Mouse (Mus musculus): ENCODE results near the gene Tmprss15. TPM values are rescaled to one million over a fixed set of nuclear protein-coding genes. Genes with fewer than 3 reads are reported as not detected.

Gene Tmprss15
- not detected for total RNA-seq (2021)

- no peak for DNase-seq
Measured at GRCm38 (mm10) chr16:79090997-79091396, at the start of gene Tmprss15. Gene Tmprss15 (minus strand): TSS chr16:79091097.

DNA sequence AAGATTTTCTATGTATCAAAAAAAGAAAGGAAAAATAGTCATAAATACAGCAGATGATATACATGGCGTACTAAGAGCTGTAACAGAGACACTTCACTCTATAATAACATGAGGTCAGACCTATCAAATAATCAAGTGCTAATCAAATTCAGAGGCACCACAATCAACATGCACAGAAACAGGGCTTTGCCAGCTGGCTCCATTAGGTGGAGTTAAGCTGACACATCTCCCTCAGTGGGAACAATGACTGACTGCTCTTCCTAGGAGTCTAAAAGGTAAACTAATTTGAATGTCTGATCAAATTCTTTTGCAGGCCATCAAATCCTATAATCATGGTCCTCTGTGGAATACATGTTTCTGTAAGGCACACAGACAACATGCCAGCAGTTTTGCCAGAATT, 24.0 kb upstream of the Tmprss15 start:
- no peak for DNase-seq

GRCm38 (mm10) chr16:79109516-79109915, 18.6 kb upstream of the Tmprss15 start:
- no peak for DNase-seq

GRCm38 (mm10) chr16:79108969-79109368, 18.1 kb upstream of the Tmprss15 start:
- DNase-seq: no peak

DNA sequence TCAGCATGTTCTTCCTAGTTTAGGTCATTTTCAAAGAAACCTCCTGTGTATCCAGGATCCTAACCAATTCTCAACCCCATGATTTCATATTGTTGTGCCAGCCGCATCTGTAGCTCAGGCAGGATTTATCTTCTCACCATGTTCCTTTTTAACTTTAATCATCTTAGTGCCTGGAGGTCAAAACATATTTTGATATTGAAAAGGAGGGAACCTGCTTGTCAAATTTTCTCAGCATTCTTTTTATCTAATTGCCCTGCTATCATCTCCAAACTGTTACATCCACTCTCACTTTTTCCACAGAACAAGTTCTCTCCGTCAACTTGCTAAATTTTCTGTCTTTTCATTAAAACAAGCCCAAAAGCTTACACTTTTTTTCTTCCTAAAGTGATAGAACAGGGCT, 9.4 kb upstream of the Tmprss15 start:
- DNase-seq: no peak

- no peak for DNase-seq
Measured at GRCm38 (mm10) chr16:79098321-79098720, 7.4 kb upstream of the Tmprss15 start.

DNA sequence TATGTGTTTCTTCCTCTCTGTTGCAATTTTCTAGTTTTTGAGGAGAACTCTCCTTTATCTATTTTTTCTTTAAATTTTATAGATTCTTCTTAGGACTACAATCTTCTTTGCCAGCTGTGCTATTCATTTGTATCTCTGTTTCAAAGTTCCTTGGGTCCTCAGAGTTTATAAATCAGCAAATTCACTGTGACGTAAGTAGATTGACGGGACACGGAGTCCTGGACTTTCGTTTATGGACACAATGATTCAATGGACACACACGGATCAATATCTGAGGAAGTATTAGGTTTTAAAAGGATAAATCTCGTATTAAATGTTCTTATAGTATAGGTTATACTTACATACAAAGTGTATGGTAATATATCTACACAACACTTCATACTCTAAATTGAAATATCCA, 4.3 kb downstream of the Tmprss15 start:
- DNase-seq: no peak

- no peak for DNase-seq
Measured at GRCm38 (mm10) chr16:79063848-79064247, 27.0 kb downstream of the Tmprss15 start.

DNA sequence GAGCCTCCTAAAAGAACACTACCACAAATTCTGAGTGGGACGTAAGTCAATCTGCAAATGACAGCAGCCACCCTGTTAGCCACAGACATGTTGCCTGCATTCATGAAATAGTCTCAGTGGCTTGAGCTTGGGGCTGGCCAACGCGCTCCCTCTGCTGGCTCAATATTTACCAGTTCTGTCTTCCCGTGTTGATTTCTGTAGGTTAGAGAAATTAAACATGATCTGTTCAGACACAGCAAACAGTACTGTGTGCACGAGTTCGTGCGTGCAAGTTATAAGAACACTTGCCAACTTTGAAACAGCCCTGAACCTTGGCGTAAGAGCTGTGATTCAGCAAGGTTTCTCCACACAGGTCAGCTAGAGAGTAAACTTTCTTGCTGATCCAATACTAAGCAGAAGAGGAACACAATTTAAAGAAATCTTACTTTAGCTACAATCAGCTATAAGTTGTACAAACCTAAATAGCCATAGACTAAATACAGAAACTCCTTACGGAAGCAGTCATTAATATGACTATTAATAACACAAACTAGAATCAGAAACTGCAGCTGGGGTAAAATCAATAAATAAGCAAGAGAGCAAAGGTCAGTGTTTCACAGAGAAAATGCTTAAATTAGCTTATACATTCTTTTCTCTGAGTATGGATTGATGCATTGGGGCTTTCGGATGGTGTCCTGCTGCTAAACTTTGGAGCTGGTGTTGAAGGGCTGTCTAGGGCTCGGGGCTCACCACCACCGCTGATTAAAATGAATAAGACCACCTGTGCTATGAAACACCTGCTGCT, 31.9 kb downstream of the Tmprss15 start:
- peak; percentile 27 for DNase-seq

- DNase-seq: no peak
Measured at GRCm38 (mm10) chr16:79032593-79032992, 58.3 kb downstream of the Tmprss15 start.

GRCm38 (mm10) chr16:79002812-79003211, 88.1 kb downstream of the Tmprss15 start:
- no peak for DNase-seq

DNA sequence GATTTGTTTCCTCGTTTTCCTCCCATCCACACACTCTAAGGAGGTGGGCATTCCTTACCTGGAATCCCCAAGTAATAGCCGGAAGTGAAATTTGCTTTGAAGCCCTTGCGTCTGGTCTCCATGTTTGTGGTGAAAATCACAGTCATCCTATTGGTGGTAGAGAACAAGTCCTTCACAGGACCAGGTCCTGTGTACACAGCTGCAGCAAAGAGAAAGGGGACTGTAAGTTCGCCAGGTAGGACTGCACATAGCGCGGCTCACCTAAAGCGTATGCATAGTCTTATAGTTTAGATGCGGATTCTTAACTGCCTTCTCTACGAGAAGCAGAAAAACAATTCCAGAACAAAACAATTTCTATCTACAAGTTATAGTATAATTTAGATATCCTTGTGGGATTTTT, 89.2 kb downstream of the Tmprss15 start:
- DNase-seq: no peak

- DNase-seq: no peak
Measured at GRCm38 (mm10) chr16:78976384-78976783, 114.5 kb downstream of the Tmprss15 start.

DNA sequence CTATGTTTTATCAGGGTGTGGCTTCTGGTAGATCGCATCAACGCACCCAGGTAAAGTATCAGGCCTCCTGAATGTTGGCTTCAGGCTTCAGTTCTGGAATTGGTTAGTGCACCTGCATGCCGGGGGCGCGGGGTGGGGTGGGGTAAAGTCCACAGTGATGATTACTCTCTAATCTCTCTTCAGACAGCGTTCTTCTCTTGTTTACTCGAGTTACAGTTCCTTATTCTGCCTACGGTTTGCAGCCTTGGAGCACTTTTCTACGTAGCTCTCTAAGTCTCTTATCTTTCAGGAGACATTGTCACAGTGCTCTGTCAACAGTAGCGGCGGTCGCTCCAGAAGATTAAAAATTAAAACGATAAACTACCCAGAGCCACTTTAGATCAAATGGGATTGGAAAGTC, 116.8 kb downstream of the Tmprss15 start:
- DNase-seq: no peak

GRCm38 (mm10) chr16:78969091-78969731, 121.7 kb downstream of the Tmprss15 start:
- peak; percentile 5 for DNase-seq

GRCm38 (mm10) chr16:78957434-78957833, 133.5 kb downstream of the Tmprss15 start:
- no peak for DNase-seq

DNA sequence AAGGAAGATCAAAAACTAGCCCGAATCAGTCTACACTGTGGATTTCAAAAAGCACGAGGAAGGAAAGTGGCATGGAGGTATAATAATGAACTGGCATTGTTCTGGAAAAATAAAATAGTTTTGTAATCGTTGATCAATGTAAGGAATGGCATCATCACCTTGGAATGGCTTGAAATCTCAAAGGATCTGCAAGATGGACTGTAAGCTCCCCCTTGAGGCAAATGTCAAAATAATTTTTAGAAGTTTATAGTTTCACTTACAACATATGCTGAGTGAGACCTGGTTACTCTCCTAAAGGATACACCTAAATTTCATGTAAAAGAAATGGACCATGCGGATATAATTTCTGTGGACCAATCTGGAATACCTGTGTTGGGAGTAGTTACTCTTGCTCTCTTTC, 140.5 kb downstream of the Tmprss15 start:
- DNase-seq: no peak

GRCm38 (mm10) chr16:78937755-78938154, 153.1 kb downstream of the Tmprss15 start:
- no peak for DNase-seq

GRCm38 (mm10) chr16:78934298-78934697, 156.6 kb downstream of the Tmprss15 start:
- no peak for DNase-seq

GRCm38 (mm10) chr16:78931287-78932025, 159.4 kb downstream of the Tmprss15 start:
- DNase-seq: no peak

DNA sequence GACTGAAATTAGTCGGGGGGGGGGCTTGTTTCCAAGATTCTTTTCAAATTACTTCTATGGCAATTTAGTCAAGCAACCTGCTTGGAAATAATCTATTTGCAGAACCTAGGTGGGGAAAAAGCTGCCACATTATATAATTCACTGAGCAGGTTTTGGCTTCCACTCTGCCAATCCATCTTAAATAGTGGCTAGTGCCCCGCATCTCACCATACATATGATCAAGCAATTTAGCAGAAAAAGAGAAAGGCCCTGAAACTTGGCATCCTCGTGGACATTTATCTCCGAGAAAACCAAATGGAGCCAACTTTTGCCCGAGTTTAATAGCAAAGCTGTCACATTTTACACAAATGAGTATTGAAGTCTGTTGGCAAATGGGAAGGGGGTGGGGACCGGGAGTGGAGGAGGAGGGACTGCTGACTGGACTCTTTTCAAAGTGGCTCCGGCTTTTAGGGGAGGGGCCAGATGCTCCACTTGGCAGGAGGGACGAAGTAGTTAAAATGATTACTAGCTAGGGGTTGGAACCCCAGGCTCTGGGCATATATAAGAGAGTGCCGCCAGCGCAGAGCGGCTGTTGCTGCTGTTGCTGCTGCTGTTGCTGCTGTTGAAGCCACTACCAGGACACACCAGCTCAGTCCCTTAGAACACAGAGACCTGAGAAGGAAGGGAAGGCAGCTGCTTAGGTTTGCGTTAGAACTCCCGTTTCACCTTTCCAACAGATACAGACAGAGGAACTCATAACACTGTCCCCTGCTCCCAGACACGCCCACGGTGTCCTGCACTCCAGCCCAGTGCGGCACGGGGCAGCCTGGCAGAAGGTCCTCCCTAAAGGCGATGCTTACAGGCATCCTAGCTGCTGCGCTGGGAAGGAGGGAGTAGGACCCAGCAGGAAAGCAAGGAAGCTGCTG, 160.3 kb downstream of the Tmprss15 start, which contains the start of gene Chodl:
Chodl (plus strand) TSS at position 567 of the 905 bp plus-strand sequence.
- DNase-seq: no peak

DNA sequence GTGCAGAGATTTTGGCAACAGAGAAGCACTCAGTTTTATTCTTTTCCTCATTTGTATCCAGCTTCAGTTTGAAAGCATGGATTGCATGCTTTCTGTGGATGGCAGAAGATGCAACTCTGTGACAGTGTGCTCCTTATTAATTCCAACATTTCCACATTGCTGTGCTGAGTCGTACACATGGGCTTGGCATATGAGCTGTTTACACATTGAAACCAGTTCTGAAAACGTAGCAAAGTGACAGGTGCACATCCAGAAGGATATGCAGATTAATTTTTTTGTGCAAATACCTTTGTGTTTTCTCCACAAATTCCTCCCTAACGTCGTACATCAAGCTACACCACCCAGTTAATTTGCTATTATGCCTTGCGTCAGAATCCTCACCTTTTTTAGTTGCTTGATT, 168.3 kb downstream of the Tmprss15 start:
- DNase-seq: no peak
